Mouse (Mus musculus) bone marrow macrophage, adult 2 months (primary cell): ENCODE data around the gene Kynu.

Experiments
- CTCF ChIP-seq: IDR thresholded peaks from 2 replicates; pipeline ENCODE4 v1.5.1; 2012; ENCODE audit warnings: low read depth, mild to moderate bottlenecking, low read length, moderate library complexity
- POLR2A ChIP-seq: IDR thresholded peaks from 2 replicates; pipeline ENCODE4 v1.6.1; 2012; ENCODE audit warnings: mild to moderate bottlenecking, low read depth, low read length, borderline replicate concordance

DNA sequence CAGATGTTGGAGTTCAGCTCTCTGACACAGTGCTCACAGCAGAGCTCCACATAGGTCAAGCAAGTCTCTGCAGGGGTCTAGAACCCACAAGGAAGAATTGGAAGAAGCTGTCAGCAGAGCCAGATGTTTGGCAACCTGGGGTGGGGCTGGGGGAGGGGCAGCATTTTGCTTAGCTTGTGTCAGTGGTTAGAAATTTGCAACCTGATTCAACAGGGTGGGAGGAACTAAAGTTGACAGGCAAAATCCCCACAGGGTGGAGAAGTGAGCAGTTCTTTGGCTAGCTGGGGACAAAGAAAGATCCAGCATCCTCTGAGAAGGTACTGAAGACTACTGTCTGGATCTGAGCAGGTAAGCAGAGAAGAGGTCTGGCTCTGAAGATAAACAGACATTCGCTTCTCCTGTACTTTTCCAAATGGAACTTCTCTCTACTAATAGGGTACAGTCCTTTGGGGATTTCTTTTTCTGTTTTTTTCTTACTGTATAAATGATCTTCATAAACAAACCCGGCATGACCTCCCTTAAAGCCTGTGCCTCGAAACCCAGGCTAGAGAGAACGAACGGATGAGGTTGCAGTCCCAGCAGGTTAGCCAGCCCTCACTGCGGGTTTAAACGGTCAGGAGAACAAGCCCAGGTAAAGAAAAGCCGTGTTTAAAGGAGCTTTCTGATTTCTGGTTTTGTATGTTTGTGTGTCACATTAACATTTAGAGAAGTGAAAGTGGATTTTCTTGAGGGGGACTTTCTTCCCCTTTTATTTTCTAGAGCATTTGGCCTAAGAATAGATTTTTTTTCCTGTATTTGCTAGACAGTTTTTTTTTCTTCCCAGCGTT is at the start of gene Kynu:
- no peak for TF ChIP-seq CTCF
- no peak for TF ChIP-seq POLR2A
